Mouse (Mus musculus): Measurements from ENCODE around the gene Fam166a.

Fam166a gene

GRCm38 (mm10) chr2:25221331-25221772 lies 2.8 kb downstream of the Fam166a start:
- in situ Hi-C loops (cut with MboI; ENCODE audit: low sequenced_read_pairs) = no loop called here

GRCm38 (mm10) chr2:25223681-25224491 lies 5.3 kb downstream of the Fam166a start:
- in situ Hi-C loops (cut with MboI; ENCODE audit: low sequenced_read_pairs) = no loop called here

GRCm38 (mm10) chr2:25224492-25224765 lies 5.9 kb downstream of the Fam166a start, which contains the start of gene Tubb4b:
Gene Tubb4b (minus strand): TSS chr2:25224702.
- in situ Hi-C loops (cut with MboI; ENCODE audit: low sequenced_read_pairs) = no loop called here

- in situ Hi-C loops (cut with MboI; ENCODE audit: low sequenced_read_pairs) = no loop called here
These were observed 6.5 kb downstream of the Fam166a start for GRCm38 (mm10) chr2:25224766-25225752.

- in situ Hi-C loops (cut with MboI; ENCODE audit: low sequenced_read_pairs) = no loop called here
These were observed 7.3 kb downstream of the Fam166a start for GRCm38 (mm10) chr2:25225811-25226379.

- in situ Hi-C loops (cut with MboI; ENCODE audit: low sequenced_read_pairs) = no loop called here
These were observed 8.3 kb downstream of the Fam166a start for GRCm38 (mm10) chr2:25226864-25227263.

- in situ Hi-C loops (cut with MboI; ENCODE audit: low sequenced_read_pairs) = no loop called here
These were observed 8.9 kb downstream of the Fam166a start for GRCm38 (mm10) chr2:25227406-25227805.

DNA sequence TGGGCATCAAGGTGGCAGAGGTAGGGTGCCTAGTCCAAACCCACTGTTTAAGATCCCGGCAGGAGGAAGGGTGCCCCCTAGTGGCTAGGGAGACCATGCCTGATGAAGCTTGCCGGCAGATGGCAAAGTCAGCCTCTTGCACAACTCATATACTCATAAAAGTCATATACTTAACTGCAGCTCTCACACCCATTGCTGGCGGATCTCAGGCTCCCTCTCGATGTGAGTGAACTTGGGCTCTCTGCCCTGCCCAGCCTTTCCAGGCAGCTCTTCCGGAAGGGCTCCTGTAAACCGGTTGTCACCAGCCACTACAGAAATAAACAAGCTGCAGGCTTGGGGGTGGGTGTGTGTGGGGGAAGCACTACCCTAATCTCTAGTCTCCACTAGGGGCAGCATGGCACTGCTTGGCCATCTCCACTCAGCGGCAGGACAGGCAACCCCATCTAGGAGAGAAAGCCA lies 9.9 kb downstream of the Fam166a start:
- in situ Hi-C loops (cut with MboI; ENCODE audit: low sequenced_read_pairs) = no loop called here

GRCm38 (mm10) chr2:25228995-25229530 lies 10.5 kb downstream of the Fam166a start:
- in situ Hi-C loops (cut with MboI; ENCODE audit: low sequenced_read_pairs) = no loop called here

DNA sequence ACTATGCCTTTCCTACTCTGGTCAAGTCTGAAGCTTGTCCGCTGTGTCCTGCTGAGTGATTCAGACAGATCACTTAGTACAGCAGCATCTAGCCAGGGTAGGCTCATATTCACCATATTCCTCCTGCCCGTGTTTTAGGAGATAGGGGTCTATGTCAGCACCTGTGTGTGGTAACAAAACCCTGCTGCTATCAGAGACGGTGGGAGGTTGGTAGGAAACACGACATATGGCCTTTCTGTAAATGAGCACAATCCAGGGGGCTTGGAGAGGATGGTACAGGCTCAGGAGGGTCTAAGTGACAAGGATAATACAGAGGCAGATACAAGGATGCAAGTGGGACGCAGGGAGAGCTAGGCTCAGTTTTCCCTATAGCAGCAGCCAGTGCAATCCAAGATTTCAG lies 11.0 kb downstream of the Fam166a start:
- in situ Hi-C loops (cut with MboI; ENCODE audit: low sequenced_read_pairs) = no loop called here

GRCm38 (mm10) chr2:25230581-25230980 lies 12.0 kb downstream of the Fam166a start:
- in situ Hi-C loops (cut with MboI; ENCODE audit: low sequenced_read_pairs) = no loop called here

DNA sequence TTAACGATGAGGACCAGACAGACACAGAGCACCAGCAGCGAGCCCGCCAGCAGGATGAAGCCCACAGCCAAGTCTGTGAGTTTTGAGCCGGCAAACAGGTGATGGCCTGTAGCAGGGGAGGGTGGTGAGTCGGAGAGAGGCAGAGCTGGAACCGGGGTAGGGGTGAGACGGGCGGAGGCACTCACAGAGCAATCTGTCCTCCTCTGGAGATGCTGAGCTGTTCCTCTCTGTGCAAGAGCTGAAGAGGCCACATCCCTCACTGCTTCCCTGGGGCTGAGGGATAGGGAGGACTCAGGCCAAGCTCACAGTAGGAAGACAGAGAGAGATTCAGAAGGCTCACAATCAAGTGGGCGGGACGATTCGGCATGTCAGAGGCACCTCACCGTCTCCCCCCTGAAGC lies 12.5 kb downstream of the Fam166a start:
- in situ Hi-C loops (cut with MboI; ENCODE audit: low sequenced_read_pairs) = no loop called here

- in situ Hi-C loops (cut with MboI; ENCODE audit: low sequenced_read_pairs) = no loop called here
These were observed 14.9 kb downstream of the Fam166a start for GRCm38 (mm10) chr2:25233421-25233820.

- in situ Hi-C loops (cut with MboI; ENCODE audit: low sequenced_read_pairs) = no loop called here
These were observed 15.5 kb downstream of the Fam166a start, which contains the start of gene Slc34a3 for GRCm38 (mm10) chr2:25234050-25234449. Gene Slc34a3 (minus strand): TSS chr2:25234364.

- in situ Hi-C loops (cut with MboI; ENCODE audit: low sequenced_read_pairs) = no loop called here
These were observed 16.1 kb downstream of the Fam166a start for GRCm38 (mm10) chr2:25234551-25235220.

DNA sequence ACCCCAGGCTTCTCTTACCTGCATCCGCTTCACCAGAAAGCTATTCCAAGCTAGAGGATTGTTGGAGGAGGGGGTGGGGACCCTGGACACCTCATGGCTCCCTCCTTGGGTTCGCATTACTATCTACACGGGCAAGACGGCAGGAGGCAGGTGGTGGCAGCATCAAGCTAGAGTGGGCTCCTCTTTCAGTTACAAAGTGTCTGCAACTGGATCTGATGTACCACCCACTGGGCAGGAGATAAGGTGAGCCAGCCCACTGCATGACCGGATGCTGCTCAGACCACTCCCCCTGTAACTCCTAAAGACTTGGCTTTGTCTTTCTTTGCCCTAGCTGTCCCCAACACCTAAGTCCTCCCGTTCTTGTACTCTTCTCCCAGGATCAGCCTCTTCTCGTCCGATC lies 18.1 kb downstream of the Fam166a start, which contains the start of gene Rnf224:
Gene Rnf224, minus strand, starts transcription at position 174 of the 400 bp plus-strand sequence.
- in situ Hi-C loops (cut with MboI; ENCODE audit: low sequenced_read_pairs) = no loop called here

DNA sequence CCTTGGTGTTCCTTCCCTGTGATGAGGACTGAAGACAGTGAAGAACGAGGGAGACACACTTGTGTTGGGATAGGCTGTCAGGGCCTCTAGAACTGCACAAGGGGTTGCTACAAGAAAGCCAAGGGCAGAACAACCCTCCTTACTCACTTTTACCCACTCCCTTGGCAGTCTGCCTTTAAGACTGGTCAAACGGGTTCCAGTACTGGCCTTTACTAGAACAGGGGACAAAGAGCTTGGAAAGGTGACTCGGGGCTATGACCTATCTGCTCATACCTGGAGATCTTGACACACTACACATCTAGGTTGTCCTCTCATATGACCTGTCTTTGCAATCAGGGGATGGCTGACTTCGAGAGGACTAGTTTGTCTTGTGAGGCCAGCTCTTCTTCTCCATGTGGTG lies 19.0 kb downstream of the Fam166a start:
- in situ Hi-C loops (cut with MboI; ENCODE audit: low sequenced_read_pairs) = no loop called here

GRCm38 (mm10) chr2:25238106-25238505 lies 19.6 kb downstream of the Fam166a start:
- in situ Hi-C loops (cut with MboI; ENCODE audit: low sequenced_read_pairs) = no loop called here

DNA sequence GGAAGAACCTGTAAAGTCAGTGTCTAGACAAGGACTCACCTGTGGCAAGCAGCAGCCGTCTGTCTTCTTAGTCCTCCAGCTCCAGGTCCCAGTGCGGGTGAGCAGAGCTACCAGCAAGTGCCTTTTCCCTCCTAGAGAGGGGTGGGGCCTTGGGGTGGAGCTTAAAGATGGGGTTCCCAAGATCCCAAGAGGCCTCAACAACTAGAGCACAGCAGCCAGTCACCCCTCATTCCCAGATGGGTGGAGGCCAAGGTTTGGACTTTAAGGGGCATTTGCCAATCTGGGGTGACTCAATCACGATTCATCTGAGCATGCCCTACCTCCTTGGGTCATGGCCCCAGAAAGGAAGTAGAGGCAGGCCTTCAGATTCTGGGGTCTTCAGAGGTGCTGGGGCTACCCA lies 21.2 kb downstream of the Fam166a start:
- in situ Hi-C loops (cut with MboI; ENCODE audit: low sequenced_read_pairs) = no loop called here

GRCm38 (mm10) chr2:25240310-25240709 lies 21.8 kb downstream of the Fam166a start:
- in situ Hi-C loops (cut with MboI; ENCODE audit: low sequenced_read_pairs) = no loop called here
